Mouse (Mus musculus) lung, adult 2 months (tissue): Measurements from ENCODE around the gene Odf2.

Experiments
- CTCF ChIP-seq: fragments of 200-500 bp; IDR thresholded peaks from 2 replicates; pipeline ENCODE4 v1.5.1; 2011; ENCODE audit warnings: mild to moderate bottlenecking, low read length, control low read depth; ENCODE audit not compliant: insufficient read depth
- POLR2A ChIP-seq: fragments of 200-500 bp; IDR thresholded peaks from 2 replicates; pipeline ENCODE4 v1.6.1; 2011; ENCODE audit warnings: low read depth, mild to moderate bottlenecking, control low read depth, low read length, borderline replicate concordance; ENCODE audit errors: extremely low read depth

DNA sequence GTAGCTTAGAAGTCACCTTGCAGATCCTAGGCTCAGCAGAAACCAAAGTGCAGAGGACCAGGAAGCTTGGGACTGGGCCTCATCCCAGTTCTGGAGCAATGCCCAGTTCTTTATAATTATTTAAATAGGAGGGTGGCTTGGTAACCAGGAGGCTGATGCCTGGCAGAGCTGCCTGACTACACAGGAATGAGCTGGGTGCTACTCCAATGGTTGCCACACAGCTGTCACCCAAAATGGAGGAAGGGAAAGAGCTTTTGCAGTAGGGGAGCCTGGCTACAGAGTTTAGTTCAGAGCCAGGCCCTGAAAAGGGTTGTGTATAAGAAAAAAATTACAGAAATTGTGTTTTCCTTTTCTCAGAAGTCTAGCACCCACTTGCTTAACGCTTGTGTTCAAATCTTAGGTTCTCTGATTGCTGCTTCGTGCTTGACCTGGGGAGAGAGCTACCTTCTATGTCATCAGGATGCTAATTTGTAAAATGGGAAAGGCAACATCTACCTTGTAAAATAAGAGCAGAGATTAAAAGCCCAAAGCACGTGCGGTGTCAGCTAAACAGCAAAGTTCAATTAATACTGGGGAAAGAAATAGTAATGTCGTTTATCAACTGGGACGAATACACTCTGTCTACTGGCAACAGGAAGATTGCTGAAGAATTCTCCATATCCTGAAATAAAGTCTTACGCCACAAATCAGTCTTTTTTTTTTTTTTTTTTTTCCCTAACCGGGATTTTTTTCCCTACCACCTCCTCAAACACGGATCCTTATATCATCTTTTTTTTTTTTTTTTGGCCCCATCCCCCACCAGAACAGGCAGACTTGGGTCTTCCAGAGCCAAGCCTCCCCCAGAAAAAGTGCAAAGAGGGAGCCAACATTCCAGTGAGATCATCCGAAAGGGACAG lies 75.6 kb downstream of the Odf2 start:
- TF ChIP-seq POLR2A (no peak; the same call in 1 of the 2 replicates), CTCF (no peak)
